Mouse (Mus musculus) heart, embryonic 13.5 days (tissue): ENCODE measurements at regions not wholly inside any gene's neighbourhood (a gene's known extent, or its start where the extent isn't known, plus 50 kb on each side); places are given as distances from the start of the nearest gene placed in this dataset.

Experiments
- ATAC-seq: fragments of 200-750 bp; cut with Nextera tagmentation; 2 replicates; pipeline ENCODE4 v1.8.0; 2017; ENCODE audit warnings: moderate TSS enrichment; ENCODE audit not compliant: insufficient number of reproducible peaks, low FRiP score, low TSS enrichment; ENCODE audit errors: extremely low read depth
- H3K27ac ChIP-seq: fragments of 300-500 bp; sonication (generic); replicated peaks from 2 replicates; pipeline ENCODE4 v1.5.1; 2015; ENCODE audit warnings: moderate library complexity, mild to moderate bottlenecking, inconsistent platforms
- H3K27me3 ChIP-seq: fragments of 300-500 bp; sonication (generic); replicated peaks from 2 replicates; pipeline ENCODE4 v1.6.1; 2015; ENCODE audit warnings: mild to moderate bottlenecking, inconsistent platforms
- H3K36me3 ChIP-seq: fragments of 300-500 bp; sonication (generic); 2 replicates; pipeline ENCODE4 v1.6.1; 2015; ENCODE audit warnings: mild to moderate bottlenecking, inconsistent platforms
- H3K4me1 ChIP-seq: fragments of 300-500 bp; sonication (generic); 2 replicates; pipeline ENCODE4 v1.6.1; 2015; ENCODE audit warnings: inconsistent platforms
- H3K4me2 ChIP-seq: fragments of 300-500 bp; sonication (generic); 2 replicates; pipeline ENCODE4 v1.6.1; 2015; ENCODE audit warnings: inconsistent platforms, mild to moderate bottlenecking, moderate library complexity
- H3K4me3 ChIP-seq: fragments of 300-500 bp; sonication (generic); 2 replicates; pipeline ENCODE4 v1.5.1; 2015; ENCODE audit warnings: moderate library complexity, mild to moderate bottlenecking, inconsistent platforms
- H3K9ac ChIP-seq: fragments of 300-500 bp; sonication (generic); 2 replicates; pipeline ENCODE4 v1.6.1; 2015; ENCODE audit warnings: inconsistent platforms, mild to moderate bottlenecking, moderate library complexity
- H3K9me3 ChIP-seq: fragments of 300-500 bp; sonication (generic); 2 replicates; pipeline ENCODE4 v1.6.1; 2016; ENCODE audit warnings: inconsistent platforms
- WGBS: fragments of 180-500 bp; shearing (Covaris S2); methylation state at CpG from one replicate; pipeline ENCODE4 v1.1.7; 2015; ENCODE audit warnings: mixed read lengths; 5-methylcytosine and 5-hydroxymethylcytosine counted together

DNA sequence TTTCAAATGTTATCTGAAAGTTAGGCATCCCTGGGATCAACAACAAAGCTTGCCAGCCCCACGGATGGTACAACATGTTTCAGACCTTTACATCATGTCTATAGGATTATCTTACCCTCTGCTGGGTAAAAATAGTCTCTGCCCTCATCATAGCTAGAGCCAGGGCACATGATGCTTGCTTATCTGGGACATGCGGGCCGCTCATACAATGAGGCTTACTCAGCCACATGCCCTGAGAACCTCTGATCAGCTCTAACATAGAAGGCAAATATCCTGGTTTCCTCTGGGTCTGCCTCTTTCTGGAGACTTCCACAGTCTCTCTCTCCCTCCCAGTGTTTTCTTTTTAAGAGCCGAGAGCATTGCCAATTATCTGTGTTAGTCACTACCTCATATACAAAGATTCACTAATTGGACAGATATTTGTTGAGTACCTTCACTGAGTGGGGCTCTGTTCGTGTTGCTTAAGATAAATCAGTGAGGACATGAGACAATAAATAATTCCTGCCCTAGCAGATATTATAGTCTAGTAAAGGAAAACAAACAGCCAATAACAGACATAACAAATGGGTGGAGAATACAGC lies 256.6 kb downstream of the Fam49a start:
- H3K4me3 ChIP-seq: no peak overlapping the region
- no peaks in the 10 kb centered on the region for H3K9me3 ChIP-seq
- no peak overlapping the region for H3K4me2 ChIP-seq
- no peaks in the 10 kb centered on the region for H3K27me3 ChIP-seq
- ATAC-seq: 0 out of 2 replicates have a peak, but pooled peaks have one; percentile 37
- peak overlapping the region; percentile 88 for H3K27ac ChIP-seq
- H3K9ac ChIP-seq: 0 out of 2 replicates have a peak overlapping the region, but pooled peaks have one; percentile 50
- no peaks in the 10 kb centered on the region for H3K36me3 ChIP-seq
- WGBS: 27% methylated on average over 5 of the region's 5 CpGs
- peaks cover 22% of the 10 kb centered on the region for H3K4me1 ChIP-seq

DNA sequence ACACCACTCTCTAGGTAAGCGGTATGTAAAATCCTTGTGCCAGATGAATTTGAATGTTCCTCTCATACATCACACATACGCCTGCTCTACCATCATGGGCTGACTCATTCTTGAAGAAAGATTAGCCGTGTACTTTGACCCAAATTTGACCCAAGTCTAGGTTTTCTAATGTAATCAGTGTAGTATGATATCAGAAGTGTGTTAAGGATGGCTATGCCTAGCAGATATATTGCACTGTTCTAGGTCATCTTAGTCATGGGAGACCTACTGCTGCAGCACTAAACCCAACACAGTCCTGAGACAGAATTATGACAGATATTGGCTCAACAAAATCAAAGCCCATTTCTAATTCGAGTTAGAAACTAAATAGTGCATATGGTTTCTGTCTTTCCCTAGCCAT lies 255.1 kb downstream of the Fam49a start:
- H3K27ac ChIP-seq: no peak overlapping the region
- WGBS: 78% methylated on average over 4 of the region's 4 CpGs

DNA sequence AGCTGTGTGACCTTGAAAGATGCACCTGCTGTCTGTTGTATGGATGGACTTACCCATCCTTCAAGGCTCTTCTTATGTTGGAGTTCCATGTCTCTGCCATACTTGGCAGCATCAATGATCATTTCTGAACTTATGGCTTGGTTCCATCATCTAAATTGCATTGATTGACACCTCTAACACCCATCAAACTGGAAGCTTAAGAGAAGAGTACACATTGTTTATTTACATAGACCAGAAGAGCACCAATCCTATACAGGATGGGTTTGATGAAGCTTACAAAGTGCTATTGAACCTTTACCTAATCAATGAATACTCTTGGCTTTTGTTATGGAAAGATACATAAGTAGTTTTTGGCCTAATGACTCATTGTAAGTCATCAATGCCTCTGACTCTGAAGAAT lies 248.8 kb downstream of the Fam49a start:
- Histone ChIP-seq H3K9ac (no peak overlapping the region), H3K4me1 (peaks cover 28% of the 10 kb centered on the region), H3K27me3 (no peaks in the 10 kb centered on the region), H3K4me3 (no peak overlapping the region), H3K9me3 (no peaks in the 10 kb centered on the region), H3K27ac (no peak overlapping the region), H3K4me2 (no peak overlapping the region), H3K36me3 (no peaks in the 10 kb centered on the region)
- ATAC-seq: no peak

More for the DNA sequence above, 255.1 kb downstream of the Fam49a start:
- Histone ChIP-seq H3K4me1 (peaks cover 22% of the 10 kb centered on the region), H3K4me2 (no peak overlapping the region), H3K4me3 (no peak overlapping the region), H3K9me3 (no peaks in the 10 kb centered on the region), H3K9ac (no peak overlapping the region), H3K36me3 (no peaks in the 10 kb centered on the region), H3K27me3 (no peaks in the 10 kb centered on the region)
- ATAC-seq: no peak

DNA sequence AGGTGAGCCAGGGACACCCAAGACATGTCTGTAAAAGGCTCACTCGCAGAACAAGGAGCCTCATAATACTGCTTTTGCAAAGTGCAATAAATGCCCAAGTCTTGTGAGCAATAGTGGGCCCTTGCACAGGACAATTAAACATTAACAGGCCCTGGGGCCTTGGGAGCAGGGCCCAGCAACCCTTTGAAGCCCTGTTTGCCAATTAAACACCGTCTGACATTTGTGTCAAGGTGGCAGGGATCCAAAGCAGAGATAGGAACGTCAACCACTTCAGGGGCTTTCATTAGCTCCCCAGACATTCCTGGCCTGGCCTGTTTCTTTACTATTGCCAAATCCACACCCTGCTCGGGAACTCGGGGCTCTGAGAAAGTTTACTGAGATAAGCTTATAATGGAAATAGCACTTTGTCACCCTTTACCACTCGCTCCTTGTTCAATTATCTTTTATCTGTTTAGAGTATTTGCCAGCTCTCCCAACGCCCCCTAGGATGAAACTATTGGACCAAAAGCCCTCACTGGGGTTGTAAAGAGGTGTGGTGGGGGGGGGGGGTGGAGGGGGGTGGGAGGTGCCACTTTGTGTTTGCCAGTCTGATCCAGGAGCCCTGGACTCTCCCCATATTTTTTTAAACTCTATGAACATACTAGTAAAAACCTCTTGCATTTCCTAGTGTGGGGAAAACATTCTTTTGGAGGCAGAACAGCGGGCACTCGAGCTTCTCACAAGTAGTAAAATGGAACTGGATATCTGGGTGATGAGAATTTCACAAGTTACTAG lies 247.4 kb downstream of the Fam49a start:
- Histone ChIP-seq H3K27me3 (no peaks in the 10 kb centered on the region), H3K27ac (peak overlapping the region; percentile 87), H3K4me3 (no peak overlapping the region), H3K9me3 (no peaks in the 10 kb centered on the region), H3K36me3 (no peaks in the 10 kb centered on the region), H3K4me1 (peaks cover 28% of the 10 kb centered on the region), H3K9ac (peak overlapping the region; percentile 44; the same call in 1 of the 2 replicates), H3K4me2 (no peak overlapping the region)
- peak; percentile 56; the same call in 1 of the 2 replicates for ATAC-seq
- WGBS: 14% methylated on average over 9 of the region's 9 CpGs

DNA sequence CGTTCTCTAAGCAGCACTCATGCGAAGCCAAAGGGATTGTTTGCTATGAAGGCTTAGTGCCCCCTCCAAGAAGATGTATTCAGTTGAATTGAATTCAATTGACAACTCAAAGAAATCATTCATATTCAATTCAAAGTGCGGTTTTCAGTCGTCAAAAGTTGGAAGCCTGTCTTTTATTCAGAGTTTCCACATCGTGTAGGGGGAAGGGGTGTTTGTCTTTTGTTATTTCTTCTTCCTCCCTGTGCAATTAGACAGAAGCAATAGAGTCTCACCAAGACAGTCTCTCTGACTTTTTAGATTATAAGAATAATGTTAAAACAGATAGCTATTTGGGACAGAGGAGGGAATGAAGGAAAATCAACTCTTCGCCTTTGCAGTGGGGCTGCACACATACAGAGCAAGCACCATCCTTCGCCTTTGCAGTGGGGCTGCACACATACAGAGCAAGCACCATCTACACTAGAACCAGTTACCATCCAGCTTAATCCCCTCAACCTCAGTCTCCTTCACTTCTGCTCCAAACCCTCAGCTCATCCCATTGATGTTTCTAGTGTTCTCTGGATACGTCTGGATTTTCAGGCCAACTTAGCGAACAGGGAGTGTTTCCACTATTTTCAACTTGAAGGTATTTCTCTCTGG lies 246.7 kb downstream of the Fam49a start:
- H3K27ac ChIP-seq: peak overlapping the region; percentile 87
- no peak overlapping the region for H3K4me2 ChIP-seq
- H3K36me3 ChIP-seq: no peaks in the 10 kb centered on the region
- no peak overlapping the region for H3K4me3 ChIP-seq
- H3K9me3 ChIP-seq: no peaks in the 10 kb centered on the region
- H3K4me1 ChIP-seq: peaks cover 28% of the 10 kb centered on the region
- ATAC-seq: no peak
- H3K27me3 ChIP-seq: no peaks in the 10 kb centered on the region
- 68% methylated on average over 9 of the region's 9 CpGs for WGBS
- peak overlapping the region; percentile 44; the same call in 1 of the 2 replicates for H3K9ac ChIP-seq

DNA sequence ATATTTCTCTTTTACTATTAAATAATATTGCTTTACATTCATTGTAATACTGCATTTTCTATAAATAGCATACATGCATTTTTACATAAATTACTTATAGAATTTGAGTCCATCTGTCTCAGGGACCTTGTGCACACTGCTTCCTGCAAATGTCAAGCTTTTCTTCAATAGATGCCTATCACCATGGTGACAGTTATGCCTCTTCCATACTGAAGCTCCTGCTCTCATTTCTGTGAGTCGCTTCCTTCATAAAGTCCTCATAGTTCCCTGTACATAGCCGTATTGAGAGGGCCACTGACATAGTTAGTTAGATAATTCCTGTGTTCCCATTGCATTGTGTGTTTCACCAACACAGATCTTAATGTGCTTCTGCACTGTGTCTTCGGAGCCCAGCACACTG lies 244.7 kb downstream of the Fam49a start:
- no peaks in the 10 kb centered on the region for H3K36me3 ChIP-seq
- peaks cover 28% of the 10 kb centered on the region for H3K4me1 ChIP-seq
- 85% methylated on average over 3 of the region's 3 CpGs for WGBS
- no peak for ATAC-seq
- no peak overlapping the region for H3K4me3 ChIP-seq
- no peak overlapping the region for H3K4me2 ChIP-seq
- no peak overlapping the region for H3K9ac ChIP-seq
- H3K9me3 ChIP-seq: no peaks in the 10 kb centered on the region
- no peak overlapping the region for H3K27ac ChIP-seq
- no peaks in the 10 kb centered on the region for H3K27me3 ChIP-seq

DNA sequence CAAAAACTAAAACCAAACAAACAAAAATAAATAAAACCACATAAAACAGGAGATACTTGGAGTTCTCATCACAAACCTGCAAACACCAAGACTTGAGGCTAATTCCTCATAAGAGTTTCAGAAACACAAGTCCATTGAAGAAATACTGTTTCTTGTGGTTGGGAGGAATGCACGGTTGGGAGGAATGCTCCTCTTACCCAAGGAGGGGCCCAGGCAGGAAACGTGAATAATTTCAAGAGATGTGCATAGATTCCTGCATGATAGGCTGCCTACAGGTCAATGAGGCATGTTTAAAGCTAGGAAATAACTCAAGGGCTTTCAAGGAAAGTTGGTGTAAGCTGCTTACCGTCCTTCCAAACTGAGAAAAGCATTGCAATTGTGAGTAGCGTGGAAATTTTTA lies 243.7 kb downstream of the Fam49a start:
- H3K4me3 ChIP-seq: no peak overlapping the region
- peaks cover 28% of the 10 kb centered on the region for H3K4me1 ChIP-seq
- no peak overlapping the region for H3K9ac ChIP-seq
- H3K27ac ChIP-seq: no peak overlapping the region
- H3K27me3 ChIP-seq: no peaks in the 10 kb centered on the region
- WGBS: 78% methylated on average over 4 of the region's 4 CpGs
- H3K4me2 ChIP-seq: no peak overlapping the region
- no peak for ATAC-seq
- no peaks in the 10 kb centered on the region for H3K9me3 ChIP-seq
- H3K36me3 ChIP-seq: no peaks in the 10 kb centered on the region

DNA sequence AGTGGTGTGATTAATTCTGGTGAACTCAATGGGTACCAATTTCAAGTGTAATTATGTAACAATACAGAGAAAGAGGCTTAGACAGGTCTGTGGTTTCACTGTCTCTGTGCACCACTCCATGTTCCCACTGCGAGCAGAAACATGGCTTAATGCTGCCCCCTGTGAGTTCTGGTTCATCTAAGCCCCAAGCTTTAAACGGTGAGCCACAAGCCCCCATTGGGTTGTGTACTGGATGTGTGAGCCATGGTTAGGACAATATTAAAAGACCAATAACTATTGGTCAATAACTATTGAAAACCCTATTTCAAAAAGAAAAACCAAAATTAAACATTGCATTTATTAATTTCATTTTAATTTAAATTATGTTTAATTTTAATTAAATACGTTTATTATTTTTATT lies 238.0 kb downstream of the Fam49a start:
- H3K4me1 ChIP-seq: peaks cover 28% of the 10 kb centered on the region
- no peaks in the 10 kb centered on the region for H3K36me3 ChIP-seq
- no peak overlapping the region for H3K4me2 ChIP-seq
- H3K9me3 ChIP-seq: no peaks in the 10 kb centered on the region
- no peaks in the 10 kb centered on the region for H3K27me3 ChIP-seq
- H3K27ac ChIP-seq: no peak overlapping the region
- no peak overlapping the region for H3K9ac ChIP-seq
- H3K4me3 ChIP-seq: no peak overlapping the region
- no peak for ATAC-seq
- 72% methylated on average over 3 of the region's 3 CpGs for WGBS

DNA sequence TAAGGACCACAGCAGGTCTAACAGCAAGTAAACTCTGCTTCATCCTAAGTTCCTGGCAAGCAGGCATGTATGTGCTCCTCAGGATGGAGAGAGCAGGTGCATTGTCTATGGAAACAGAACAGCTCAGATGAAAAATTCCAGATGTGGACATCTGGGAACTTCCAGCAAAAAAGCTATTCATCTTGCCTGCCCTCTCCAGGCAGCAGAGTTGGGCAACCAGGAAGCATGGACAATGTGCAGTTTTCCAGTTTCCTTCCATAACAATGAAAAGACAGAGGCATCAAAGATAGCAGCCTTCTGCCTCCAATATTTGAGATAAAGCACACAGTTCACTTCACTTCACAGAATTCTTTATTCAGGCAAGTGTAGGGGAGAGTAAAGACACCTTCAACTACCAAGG lies 236.7 kb downstream of the Fam49a start:
- Histone ChIP-seq H3K36me3 (no peaks in the 10 kb centered on the region), H3K27me3 (no peaks in the 10 kb centered on the region), H3K9ac (no peak overlapping the region), H3K4me1 (peaks cover 28% of the 10 kb centered on the region), H3K27ac (no peak overlapping the region), H3K9me3 (no peaks in the 10 kb centered on the region), H3K4me3 (no peak overlapping the region), H3K4me2 (no peak overlapping the region)
- no peak for ATAC-seq

DNA sequence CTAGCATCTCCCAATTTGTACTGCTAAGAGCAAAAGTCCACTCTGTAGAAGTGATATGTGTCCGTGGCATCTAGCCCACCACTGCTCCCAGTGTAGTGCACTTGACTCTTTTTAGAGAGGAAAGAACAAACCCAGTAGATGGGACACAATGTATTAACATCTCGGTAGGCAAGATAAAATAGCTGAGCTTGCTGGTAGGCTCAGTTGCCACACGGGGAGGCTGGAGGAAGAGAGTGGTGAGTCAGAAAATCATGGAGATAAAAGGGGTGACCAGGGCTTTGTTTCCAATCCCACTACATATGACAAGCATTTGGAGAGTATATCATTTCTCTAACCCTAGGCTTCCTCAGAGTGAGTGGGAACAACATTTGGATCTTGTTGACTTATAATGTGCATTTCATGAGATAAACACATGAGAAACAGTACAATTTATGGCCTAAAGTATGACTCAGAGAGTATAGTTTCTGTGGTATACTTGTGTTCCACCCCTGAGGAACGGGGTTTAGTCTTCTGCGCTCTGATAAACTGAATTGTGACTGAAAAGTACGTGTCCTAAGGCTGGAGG lies 235.4 kb downstream of the Fam49a start:
- H3K4me1 ChIP-seq: peaks cover 28% of the 10 kb centered on the region
- H3K4me3 ChIP-seq: no peak overlapping the region
- H3K27me3 ChIP-seq: no peaks in the 10 kb centered on the region
- no peak overlapping the region for H3K9ac ChIP-seq
- no peaks in the 10 kb centered on the region for H3K9me3 ChIP-seq
- no peak overlapping the region for H3K27ac ChIP-seq
- H3K4me2 ChIP-seq: no peak overlapping the region
- WGBS: 65% methylated on average over 6 of the region's 6 CpGs
- no peak for ATAC-seq
- no peaks in the 10 kb centered on the region for H3K36me3 ChIP-seq

DNA sequence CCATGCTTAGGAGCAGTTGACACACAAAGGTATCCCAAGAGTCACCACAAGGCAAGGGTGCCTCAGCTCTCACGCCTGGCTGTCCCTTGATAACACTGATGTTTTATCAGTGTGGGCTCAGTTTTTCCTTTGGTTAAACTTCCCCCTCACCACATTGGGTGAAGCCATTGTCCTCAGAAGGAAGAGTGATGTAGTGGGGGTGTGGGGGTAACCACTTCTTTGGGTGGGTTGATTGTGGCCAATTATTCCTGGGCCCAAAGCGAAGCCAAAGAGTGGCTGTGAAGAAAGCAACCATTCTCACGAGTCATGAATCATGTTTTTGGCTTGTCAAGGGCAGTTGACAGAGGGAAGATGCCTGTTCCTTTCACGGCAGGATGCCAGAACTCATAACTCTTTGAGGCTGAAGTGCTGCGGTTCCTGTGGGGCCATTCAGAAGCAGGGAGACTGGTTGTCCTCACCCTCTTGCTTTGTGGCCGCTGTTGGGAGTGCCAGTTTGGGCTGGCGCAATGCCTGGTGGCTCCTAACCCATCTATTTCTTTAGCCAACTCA lies 234.7 kb downstream of the Fam49a start:
- no peaks in the 10 kb centered on the region for H3K36me3 ChIP-seq
- H3K27ac ChIP-seq: no peak overlapping the region
- H3K4me3 ChIP-seq: no peak overlapping the region
- no peaks in the 10 kb centered on the region for H3K9me3 ChIP-seq
- H3K4me1 ChIP-seq: peaks cover 28% of the 10 kb centered on the region
- 63% methylated on average over 7 of the region's 7 CpGs for WGBS
- no peak overlapping the region for H3K4me2 ChIP-seq
- no peak overlapping the region for H3K9ac ChIP-seq
- no peaks in the 10 kb centered on the region for H3K27me3 ChIP-seq
- ATAC-seq: no peak
